Mouse (Mus musculus): ENCODE results near the gene Ntn1. TPM values are rescaled to one million over a fixed set of nuclear protein-coding genes. Genes with fewer than 3 reads are reported as not detected.

Gene Ntn1
- polyA plus RNA-seq, 1 experiment = 7.6 TPM

DNA sequence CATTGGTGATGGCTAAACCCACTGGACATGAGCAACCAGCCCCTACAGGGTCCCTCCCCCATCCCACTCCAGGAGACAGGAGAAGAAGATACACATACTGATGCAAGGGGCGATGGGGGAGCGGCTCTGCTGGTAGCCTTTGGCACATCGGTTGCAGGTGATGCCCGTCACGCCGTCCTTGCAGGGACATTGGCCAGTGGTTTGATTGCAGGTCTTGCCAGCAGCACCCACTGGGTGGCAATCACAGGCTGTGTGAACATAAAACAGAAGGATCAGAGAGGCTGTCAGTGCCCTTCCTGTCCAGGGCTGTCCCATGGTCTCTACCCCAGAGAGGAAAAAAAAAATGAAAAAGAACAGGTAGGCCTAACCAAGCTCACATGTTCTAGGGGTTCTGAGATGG lies 140.2 kb downstream of the Ntn1 start:
- Histone ChIP-seq H3K4me1 (ENCODE audit: control insufficient read depth, insufficient read depth, insufficient read length, low read length) (peaks cover 12% of the 10 kb centered on the region), H3K27ac (replicated peaks; ENCODE audit: low read depth, low read length) (no peak overlapping the region), H3K4me3 (ENCODE audit: insufficient read depth, low read depth, low read length) (no peak overlapping the region)

DNA sequence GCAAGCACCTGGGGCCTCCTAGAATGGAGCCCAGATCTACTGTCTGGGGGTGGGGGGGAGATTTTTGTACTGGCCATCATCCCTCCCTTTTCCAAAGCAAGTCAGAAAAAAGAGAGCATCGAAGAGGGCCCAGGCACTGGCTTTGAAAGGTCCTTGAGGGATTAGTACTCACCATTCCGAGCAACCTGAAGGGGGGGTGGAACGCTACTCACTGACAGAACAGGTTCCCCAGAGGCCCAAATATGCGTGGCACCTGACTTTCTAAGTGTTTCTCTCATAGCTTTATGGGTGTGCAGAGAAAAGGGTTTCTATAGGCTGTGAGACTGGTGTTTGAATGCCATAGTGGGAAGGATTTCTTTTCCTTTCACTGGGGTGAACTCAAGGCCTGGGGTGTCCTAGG lies 142.1 kb downstream of the Ntn1 start:
- H3K4me1 ChIP-seq (ENCODE audit: control insufficient read depth, insufficient read depth, insufficient read length, low read length) = peaks cover 15% of the 10 kb centered on the region
- H3K4me3 ChIP-seq (ENCODE audit: insufficient read depth, low read depth, low read length) = no peak overlapping the region
- no peak overlapping the region for H3K27ac ChIP-seq (replicated peaks; ENCODE audit: low read depth, low read length)

DNA sequence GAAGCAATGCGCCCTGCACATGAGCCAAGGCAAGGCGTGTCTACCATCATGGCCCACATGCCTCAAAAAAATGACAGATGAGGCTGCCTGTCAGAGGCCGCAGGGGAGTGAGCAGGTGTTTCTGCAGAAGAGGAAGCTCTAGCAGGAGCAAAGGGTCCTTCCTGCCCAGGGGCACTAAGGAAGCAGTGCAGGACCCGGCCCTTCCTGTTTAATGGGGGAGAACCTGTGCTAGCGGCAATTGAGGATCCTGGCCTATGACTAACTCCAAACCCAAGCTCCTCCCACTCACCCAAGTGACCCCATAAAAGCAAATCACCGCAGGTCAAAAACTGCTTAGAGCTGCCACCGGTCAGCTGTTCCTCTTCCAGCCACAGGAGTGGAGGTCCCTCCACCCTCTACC lies 147.1 kb downstream of the Ntn1 start:
- H3K4me1 ChIP-seq (ENCODE audit: control insufficient read depth, insufficient read depth, insufficient read length, low read length) = peaks cover 8% of the 10 kb centered on the region; the same call in 1 of the 2 replicates

DNA sequence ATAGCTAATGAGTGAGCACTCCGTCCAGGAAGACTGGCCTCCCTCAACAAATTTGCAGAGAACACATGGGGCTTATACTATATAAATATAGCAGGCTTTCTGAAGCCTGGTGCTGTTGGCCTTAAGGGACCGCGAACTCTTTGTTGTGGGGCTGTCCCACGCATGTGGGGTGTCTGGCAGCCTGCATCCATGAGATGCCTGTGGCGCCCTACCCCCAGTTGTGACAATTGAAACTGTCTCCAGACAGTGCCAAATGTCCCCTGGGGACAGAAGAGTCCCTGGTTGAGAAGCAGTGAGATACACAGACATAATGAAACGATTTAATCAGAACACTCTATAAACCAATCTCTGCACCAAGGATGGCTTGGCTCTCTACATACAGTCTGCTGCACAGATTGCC lies 150.5 kb downstream of the Ntn1 start:
- no peak overlapping the region for H3K4me3 ChIP-seq (ENCODE audit: insufficient read depth, low read depth, low read length)
- H3K4me1 ChIP-seq (ENCODE audit: control insufficient read depth, insufficient read depth, insufficient read length, low read length) = peaks cover 8% of the 10 kb centered on the region; the same call in 1 of the 2 replicates
- H3K27ac ChIP-seq (replicated peaks; ENCODE audit: low read depth, low read length) = no peak overlapping the region

More for the DNA sequence above, 147.1 kb downstream of the Ntn1 start:
- H3K4me3 ChIP-seq (ENCODE audit: insufficient read depth, low read depth, low read length) = no peak overlapping the region
- H3K27ac ChIP-seq (replicated peaks; ENCODE audit: low read depth, low read length) = no peak overlapping the region

DNA sequence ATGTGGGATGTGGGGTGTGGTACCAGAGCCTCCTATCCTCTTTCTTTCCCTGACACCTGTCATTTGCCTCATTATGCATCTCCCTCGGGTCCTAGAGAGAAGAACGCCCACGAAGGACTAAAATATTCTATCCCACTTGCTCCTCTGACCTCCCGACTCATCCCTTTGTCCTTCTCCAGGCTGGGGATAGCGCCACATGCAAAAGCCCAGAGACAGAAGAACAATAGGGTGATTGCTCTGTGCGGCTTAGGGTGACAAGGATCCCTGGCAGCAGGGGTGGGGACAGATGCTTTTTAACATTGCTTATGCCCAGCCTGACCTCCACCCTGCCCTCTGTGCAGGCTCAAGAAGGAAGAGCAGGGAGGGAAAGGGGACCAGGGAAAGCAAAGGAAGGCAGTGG lies 152.7 kb downstream of the Ntn1 start:
- H3K27ac ChIP-seq (replicated peaks; ENCODE audit: low read depth, low read length) = no peak overlapping the region
- no peak overlapping the region for H3K4me3 ChIP-seq (ENCODE audit: insufficient read depth, low read depth, low read length)
- no peaks in the 10 kb centered on the region for H3K4me1 ChIP-seq (ENCODE audit: control insufficient read depth, insufficient read depth, insufficient read length, low read length)

DNA sequence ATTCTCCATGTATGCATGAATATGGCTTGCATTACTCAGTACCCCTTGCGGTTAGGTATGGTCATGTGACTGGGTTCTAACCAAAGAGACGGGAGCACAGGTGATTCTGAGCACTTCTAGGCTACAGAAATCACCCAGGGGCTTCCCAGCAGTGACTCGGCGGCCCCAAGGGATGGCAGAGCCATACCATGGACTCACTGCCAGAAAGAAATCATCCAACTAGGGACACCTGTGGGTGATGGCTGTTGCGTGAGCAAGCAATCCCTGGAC lies 155.7 kb downstream of the Ntn1 start:
- no peak overlapping the region for H3K4me3 ChIP-seq (ENCODE audit: insufficient read depth, low read depth, low read length)

DNA sequence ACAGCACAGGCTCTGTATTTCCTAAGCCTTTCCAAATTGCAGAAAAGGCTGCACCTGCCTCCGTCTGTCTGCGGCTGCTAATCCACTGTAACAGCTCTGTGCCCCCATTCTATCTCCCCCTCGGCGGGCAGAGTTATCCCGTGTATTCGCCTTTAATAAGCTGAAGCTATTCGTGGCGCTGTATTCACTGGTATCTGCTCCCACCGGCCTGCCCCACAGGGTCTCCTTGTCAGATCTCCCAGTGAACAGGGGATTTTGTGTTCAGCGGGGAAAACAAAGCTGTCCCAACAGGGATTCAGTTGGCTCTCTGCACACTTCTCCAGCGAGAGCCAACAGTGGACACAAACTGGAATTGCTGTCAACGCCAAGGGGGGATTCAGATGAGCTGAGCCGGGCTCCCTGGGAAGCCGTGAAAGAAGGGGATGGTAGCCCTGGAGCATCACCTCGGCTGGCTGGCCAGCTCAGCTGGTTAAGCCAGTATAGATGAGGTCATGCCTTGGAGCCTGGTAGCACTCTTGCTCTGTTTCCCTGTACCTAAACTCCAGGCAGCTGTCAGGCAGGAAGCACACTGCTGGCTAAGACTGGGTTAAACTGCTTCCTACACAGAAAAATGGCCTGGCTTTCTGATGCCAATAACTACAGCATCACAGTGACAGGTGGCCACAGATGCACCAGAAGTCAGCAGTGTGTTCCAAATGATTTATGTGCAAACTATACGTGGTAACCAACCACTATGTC lies 156.2 kb downstream of the Ntn1 start:
- no peak overlapping the region for H3K4me3 ChIP-seq (ENCODE audit: insufficient read depth, low read depth, low read length)
- no peaks in the 10 kb centered on the region for H3K4me1 ChIP-seq (ENCODE audit: control insufficient read depth, insufficient read depth, insufficient read length, low read length)
- no peak overlapping the region for H3K27ac ChIP-seq (replicated peaks; ENCODE audit: low read depth, low read length)

More for the DNA sequence above, 155.7 kb downstream of the Ntn1 start:
- H3K4me1 ChIP-seq (ENCODE audit: control insufficient read depth, insufficient read depth, insufficient read length, low read length) = no peaks in the 10 kb centered on the region
- no peak overlapping the region for H3K27ac ChIP-seq (replicated peaks; ENCODE audit: low read depth, low read length)

DNA sequence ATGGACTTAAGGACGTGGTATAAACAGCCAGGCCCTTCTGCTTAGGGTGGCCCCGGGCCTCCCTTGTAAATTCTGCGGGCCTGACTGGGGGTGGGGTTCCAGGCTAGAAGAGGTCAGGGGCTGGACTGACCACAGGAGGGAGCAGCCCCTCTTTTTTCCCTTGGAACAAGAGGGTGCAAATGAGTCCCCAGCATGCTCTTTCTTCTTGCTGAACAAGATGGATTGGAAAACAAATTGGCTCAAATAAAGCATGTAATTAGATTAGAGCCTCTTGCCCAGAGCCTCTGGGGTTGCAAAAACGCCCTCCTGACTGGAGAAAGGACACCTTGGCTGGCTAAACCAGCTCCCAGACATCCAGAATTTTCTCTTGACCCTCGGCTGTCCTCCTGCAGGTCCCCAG lies 160.9 kb downstream of the Ntn1 start:
- Histone ChIP-seq H3K27ac (replicated peaks; ENCODE audit: low read depth, low read length) (no peak overlapping the region), H3K4me3 (ENCODE audit: insufficient read depth, low read depth, low read length) (no peak overlapping the region), H3K4me1 (ENCODE audit: control insufficient read depth, insufficient read depth, insufficient read length, low read length) (no peaks in the 10 kb centered on the region)

DNA sequence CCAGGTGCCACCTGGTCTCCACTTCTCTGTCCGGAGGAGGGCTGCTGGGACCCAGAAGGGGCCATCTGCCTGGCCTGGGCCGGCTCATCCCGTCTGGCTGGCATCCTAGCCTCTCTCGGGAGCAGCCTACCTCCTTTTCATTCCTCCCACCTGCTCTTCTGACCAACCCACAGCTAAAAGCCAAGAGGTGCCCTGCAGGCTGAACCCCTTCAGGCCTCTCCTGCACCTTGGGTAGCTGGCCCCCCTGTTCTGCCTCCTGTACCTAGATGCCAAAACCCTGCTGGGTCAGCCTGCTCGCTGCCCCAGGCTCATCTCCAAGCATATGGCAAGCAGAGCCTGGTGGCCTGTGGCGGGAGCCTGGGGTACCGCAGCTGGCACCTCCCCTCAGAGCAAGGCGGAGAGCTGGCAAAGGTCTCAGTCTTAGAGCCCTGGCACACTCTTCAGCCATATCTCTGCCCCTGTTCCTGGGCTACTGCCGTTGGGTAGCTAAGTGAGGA lies 167.1 kb downstream of the Ntn1 start:
- Histone ChIP-seq H3K4me1 (ENCODE audit: control insufficient read depth, insufficient read depth, insufficient read length, low read length) (no peaks in the 10 kb centered on the region), H3K4me3 (ENCODE audit: insufficient read depth, low read depth, low read length) (no peak overlapping the region), H3K27ac (replicated peaks; ENCODE audit: low read depth, low read length) (no peak overlapping the region)

DNA sequence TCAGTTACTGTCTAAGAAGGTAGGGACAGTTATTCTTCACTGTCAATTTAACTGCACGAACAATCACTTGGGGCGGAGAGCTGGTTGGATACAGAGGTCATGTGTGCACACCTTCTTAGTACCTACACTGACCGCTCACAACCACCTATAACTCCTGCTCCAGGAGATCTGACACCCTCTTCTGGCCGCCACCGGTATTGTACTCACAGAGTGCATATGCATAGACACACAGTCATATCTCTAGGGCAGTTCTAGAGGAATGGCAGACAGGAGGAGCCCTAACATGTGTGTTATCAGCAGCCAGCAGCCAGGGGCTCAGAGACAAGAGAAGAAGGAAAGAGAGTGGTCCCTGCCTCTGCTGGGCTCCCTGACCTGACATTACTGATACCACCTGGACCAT lies 169.1 kb downstream of the Ntn1 start:
- H3K4me1 ChIP-seq (ENCODE audit: control insufficient read depth, insufficient read depth, insufficient read length, low read length) = no peaks in the 10 kb centered on the region
- no peak overlapping the region for H3K4me3 ChIP-seq (ENCODE audit: insufficient read depth, low read depth, low read length)
- H3K27ac ChIP-seq (replicated peaks; ENCODE audit: low read depth, low read length) = no peak overlapping the region

DNA sequence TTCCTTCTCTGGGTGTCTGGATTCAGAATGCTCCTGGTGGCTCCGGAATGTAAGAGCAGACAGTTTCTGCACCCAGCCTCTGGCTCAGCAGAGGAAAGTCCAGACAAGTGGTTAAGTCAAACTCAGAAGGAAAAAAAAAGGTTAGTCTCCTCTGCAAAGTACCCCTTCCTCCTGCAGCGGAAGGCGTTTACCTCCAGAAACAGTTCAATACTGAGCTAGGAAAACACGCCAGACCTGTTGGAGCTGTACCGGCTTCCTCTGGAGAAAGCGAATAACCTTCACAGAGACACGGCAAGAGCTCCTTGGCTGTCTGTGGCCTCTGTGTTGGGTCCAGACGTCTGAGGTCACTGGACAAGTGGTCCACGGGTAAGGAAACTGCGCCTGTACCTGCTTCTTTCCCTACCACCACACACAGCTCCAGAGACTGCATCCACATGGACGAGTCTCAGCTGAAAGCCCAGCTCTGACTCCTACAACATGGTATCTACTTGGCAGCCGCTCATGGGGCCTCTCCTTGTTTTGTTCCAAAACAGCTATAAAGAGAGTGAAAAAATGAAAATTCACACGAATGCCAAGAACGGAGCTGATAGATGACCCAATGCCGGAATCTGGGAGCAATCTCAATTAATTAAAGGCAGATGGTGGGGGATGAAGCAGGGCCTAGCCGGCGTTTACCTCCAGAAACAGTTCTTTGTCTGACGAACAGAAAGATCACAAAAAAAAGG lies 171.5 kb downstream of the Ntn1 start:
- H3K4me1 ChIP-seq (ENCODE audit: control insufficient read depth, insufficient read depth, insufficient read length, low read length) = no peaks in the 10 kb centered on the region
- no peak overlapping the region for H3K27ac ChIP-seq (replicated peaks; ENCODE audit: low read depth, low read length)
- H3K4me3 ChIP-seq (ENCODE audit: insufficient read depth, low read depth, low read length) = no peak overlapping the region

DNA sequence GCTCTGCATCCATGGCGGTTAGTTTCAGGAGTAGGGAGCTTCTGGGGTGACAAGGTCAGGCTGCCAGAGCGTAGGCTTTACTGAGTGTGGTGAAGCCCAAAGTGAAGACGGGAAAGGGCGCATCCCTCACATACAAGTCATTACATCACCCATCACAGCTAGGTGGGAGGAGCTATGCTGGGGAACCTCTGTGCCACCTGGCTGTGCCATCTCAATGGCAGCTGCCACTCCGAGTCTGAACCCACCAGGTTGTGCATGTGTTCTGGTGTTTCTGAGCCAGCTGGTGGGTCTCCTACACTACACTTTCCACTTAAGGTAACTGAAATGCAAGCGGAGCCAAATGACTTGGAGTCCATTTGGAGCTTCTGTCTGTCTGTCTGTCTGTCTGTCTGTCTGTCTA lies 172.8 kb downstream of the Ntn1 start:
- H3K27ac ChIP-seq (replicated peaks; ENCODE audit: low read depth, low read length) = no peak overlapping the region
- H3K4me1 ChIP-seq (ENCODE audit: control insufficient read depth, insufficient read depth, insufficient read length, low read length) = no peaks in the 10 kb centered on the region
- H3K4me3 ChIP-seq (ENCODE audit: insufficient read depth, low read depth, low read length) = no peak overlapping the region

DNA sequence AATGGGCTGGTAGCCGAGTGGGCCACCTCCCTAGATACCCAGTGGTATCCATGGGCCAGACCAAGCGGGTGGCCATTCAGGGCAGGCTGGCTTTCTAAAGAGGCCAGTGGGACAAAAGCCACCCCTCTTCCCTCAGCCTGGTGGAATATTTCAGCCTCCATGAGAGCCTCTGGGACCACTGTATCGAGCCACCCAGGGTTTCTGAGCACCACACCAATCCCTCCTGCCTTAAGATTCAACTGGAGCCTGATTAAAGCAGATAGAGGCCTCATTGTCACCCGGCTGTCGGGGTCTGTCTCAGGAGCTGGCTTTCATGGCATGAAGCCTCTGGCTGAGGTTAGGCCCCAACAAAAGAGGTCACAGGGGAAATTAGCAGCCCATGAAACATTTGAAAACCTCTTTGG lies 174.0 kb downstream of the Ntn1 start:
- H3K4me1 ChIP-seq (ENCODE audit: control insufficient read depth, insufficient read depth, insufficient read length, low read length) = no peaks in the 10 kb centered on the region
- no peak overlapping the region for H3K4me3 ChIP-seq (ENCODE audit: insufficient read depth, low read depth, low read length)
- no peak overlapping the region for H3K27ac ChIP-seq (replicated peaks; ENCODE audit: low read depth, low read length)

DNA sequence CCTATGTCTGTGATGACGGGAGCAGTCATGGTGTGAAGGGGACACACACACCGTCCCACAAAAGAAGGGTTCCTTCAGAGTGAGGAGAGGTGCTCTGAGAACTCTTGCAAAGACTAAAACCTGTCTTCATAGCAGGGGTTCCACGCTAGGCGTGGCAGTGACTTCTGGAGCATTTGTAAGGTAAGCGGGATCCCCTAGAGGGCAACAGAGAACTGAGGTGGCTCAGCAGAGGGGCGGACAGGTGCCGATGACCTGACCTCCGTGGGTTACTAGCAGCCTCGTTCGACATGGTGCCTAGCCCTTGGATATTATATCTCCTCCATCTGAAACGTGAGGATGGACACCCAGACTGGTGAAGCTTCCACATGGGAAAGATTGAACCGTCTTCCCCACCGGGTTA lies 177.5 kb downstream of the Ntn1 start:
- Histone ChIP-seq H3K4me1 (ENCODE audit: control insufficient read depth, insufficient read depth, insufficient read length, low read length) (no peaks in the 10 kb centered on the region), H3K27ac (replicated peaks; ENCODE audit: low read depth, low read length) (no peak overlapping the region), H3K4me3 (ENCODE audit: insufficient read depth, low read depth, low read length) (no peak overlapping the region)

DNA sequence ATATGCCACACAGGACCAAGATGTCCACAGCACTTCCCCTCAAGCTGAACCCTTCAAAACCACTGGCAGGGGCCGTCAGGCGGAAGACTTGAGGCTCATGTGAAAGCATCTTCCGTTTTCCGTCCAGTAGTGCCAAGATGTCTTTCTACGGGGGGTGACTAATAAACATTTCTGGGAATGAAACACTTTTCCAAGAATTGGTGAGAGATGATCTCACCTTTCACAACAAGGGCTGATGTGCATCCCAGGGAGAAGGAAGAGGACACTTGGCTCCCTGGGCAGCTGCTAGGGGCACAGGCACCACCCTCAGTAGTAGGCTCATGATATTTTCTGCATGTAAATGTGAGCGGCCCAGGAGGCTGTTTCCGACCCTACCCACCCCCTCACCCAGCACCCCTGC lies 178.4 kb downstream of the Ntn1 start:
- Histone ChIP-seq H3K4me1 (ENCODE audit: control insufficient read depth, insufficient read depth, insufficient read length, low read length) (no peaks in the 10 kb centered on the region), H3K4me3 (ENCODE audit: insufficient read depth, low read depth, low read length) (no peak overlapping the region), H3K27ac (replicated peaks; ENCODE audit: low read depth, low read length) (no peak overlapping the region)

DNA sequence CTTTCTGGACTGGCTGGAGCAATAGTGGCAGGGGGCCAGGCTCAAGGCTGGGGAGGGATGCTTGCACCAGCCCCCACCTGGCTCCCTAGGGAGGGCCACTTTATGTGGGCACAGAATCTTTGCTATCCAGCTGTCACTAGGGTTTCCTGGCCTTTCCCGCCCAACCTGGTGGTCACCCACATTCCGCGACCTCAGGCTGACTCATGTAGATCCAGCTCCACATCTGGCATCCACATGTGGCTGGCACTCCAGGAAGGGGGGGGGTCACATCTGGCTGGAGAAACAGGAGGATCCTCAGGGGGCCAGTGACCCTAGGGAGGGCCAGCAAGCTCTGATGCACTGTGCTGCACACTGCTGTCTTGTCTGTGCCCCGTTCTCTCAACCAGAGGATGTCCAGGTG lies 179.9 kb downstream of the Ntn1 start:
- 0 out of 2 replicates have a peak, but pooled peaks cover 2% of the 10 kb centered on the region for H3K4me1 ChIP-seq (ENCODE audit: control insufficient read depth, insufficient read depth, insufficient read length, low read length)
- no peak overlapping the region for H3K27ac ChIP-seq (replicated peaks; ENCODE audit: low read depth, low read length)

More for the DNA sequence above, 179.9 kb downstream of the Ntn1 start:
- no peak overlapping the region for H3K4me3 ChIP-seq (ENCODE audit: insufficient read depth, low read depth, low read length)
